Mouse (Mus musculus): ENCODE results near the gene Ccdc30. TPM values are rescaled to one million over a fixed set of nuclear protein-coding genes. Genes with fewer than 3 reads are reported as not detected.

The Ccdc30 gene
- 10 to 100 TPM; 16.3 to 16.9 TPM for total RNA-seq (2021)

DNA sequence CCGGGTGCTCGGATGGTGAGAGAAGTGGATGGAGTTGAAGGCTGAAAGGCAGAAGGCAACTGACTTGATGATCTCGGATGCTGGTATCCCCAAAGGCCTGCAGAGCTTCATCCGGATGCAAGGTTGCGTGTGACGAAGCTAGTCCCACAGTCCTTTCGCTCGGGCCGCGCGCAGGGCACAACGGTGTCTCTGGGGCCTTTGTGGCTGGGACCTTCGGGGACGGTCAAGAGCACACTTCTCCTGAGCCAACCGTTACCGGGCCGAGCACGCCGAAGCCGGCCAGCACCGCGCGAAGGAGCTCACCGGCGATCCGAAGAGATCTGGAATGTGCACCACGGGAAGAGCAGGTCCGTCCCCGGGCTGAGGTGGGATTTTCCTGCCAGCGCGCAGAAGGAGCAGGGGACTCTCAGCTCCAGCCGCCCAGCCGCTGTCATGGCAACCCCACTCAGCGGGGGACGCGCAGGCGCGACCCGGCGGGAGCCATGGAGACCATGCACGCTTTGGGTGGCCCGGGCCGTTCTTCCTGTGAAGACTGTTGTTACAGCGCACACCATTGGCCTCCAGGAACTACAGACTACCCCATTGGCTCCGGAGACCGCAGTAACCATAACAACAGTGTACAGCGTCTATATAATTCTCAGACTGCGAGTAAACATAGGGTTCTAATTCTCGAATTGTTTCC is at the start of gene Ccdc30:
Ccdc30 (minus strand) TSS at position 450 of the 682 bp plus-strand sequence.
- intact Hi-C loops (cut with DNase I), result no loop called here

DNA sequence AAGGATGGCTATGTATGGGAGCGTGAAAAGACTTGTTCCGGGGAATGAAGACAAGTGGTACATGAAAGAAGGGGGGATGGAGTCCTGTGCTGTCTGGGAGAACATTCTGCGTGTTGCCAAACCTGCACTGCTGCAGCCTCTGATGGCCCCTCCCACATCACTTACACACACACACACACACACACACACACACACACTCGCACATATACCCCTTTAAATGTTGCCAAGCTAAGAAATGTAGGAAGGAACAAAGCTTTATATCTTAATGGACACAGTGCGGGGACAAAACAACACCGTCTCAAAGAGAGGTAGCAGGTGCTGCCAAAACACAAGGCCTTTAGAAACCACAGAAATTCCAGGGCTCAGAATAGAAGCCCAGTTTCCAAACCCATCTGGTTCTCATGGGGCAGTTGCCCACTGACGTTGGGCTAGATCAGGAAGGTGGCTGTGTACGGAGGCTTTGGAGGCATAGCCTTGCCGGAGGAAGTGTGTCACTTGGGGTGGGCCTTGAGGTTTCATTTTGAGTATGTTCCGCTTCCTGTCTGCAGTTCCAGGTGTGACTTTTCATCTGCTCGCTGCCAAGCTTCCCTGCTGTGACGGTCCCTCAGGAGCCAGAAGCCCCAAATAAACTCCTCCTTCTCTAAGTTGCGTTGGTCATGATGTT is 48.6 kb upstream of the Ccdc30 start:
- intact Hi-C loops (cut with DNase I), result loop anchor here (5.0 to 10.0 kb wide), 2 partner anchors 42 to 219 kb away; partner anchors contain the start of genes Ppcs and Zmynd12
- DNase-seq (ENCODE audit: low spot score in 2 of 2), result no peak

More for the DNA sequence above, at the start of gene Ccdc30:
- peak; percentile 96 to 98 for DNase-seq (ENCODE audit: low spot score in 2 of 2)

DNA sequence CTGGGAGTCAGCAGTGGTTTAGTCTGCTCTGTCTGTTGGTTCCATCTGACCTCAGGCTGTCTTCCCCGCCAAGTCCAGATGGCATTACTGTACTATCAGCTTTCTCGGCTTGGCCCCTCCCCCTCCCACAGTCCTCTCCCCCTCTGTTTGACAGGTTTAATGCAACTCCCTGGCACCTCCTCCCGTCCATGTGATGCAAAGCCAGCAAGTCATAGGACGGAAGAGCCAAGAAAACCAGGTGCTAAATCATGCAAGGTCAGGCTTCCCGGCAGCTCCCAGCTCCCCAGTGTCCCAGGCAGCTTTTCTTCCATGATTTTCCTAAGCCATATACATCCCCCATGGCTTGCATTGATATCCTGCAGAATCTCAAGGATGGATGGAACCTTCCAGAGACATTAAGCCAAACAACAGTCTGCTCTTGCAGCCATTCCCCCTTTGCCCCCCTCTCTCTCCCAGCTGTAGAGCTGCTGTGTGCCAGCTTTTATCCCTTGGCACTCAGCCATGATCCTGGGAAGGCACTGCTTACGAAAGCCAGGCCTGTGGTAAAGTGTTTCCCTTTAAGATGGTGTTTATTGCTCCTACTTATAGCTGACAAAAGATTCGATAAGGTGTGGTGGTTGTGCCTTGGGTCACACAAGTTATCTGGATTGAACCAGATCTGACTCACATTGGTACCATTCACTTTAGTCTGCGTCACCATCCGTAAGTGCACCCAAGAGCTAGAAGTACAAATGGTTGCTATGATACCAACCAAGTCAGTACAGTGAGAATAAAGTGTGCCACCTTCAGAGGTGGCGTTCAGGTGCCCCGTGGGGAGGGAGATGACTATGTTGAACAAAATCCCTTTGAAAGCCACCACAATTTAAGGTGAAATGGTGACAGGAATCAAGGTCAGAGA is 47.8 kb upstream of the Ccdc30 start:
- intact Hi-C loops (cut with DNase I), result loop anchor here (5.0 to 10.0 kb wide), 2 partner anchors 41 to 218 kb away; partner anchors contain the start of genes Ppcs and Zmynd12

DNA sequence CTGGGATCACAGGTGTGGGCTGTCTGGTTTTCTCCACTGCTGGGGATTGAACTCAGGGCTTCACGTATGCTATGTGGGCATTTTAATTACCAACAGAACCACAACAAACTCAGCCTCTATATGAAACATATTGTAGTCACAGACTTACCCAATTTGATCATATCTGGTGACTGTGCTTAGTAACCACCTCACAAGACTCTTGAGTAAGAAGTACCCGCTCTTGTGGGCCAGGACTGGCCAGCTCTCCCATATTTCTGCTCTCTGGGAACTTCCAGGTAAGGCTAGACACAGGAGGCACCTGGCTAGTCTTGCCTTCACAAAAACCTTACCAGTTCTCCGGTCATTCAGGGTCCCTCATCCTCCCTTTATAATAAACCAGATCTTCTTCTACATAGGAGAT is 47.1 kb upstream of the Ccdc30 start:
- intact Hi-C loops (cut with DNase I), result loop anchor here (5.0 to 10.0 kb wide), 2 partner anchors 40 to 218 kb away; partner anchors contain the start of genes Ppcs and Zmynd12
- DNase-seq (ENCODE audit: low spot score in 2 of 2), result no peak

More for the DNA sequence above, 47.8 kb upstream of the Ccdc30 start:
- DNase-seq (ENCODE audit: low spot score in 2 of 2), result peak in 1 of 2 experiments; percentile 16

DNA sequence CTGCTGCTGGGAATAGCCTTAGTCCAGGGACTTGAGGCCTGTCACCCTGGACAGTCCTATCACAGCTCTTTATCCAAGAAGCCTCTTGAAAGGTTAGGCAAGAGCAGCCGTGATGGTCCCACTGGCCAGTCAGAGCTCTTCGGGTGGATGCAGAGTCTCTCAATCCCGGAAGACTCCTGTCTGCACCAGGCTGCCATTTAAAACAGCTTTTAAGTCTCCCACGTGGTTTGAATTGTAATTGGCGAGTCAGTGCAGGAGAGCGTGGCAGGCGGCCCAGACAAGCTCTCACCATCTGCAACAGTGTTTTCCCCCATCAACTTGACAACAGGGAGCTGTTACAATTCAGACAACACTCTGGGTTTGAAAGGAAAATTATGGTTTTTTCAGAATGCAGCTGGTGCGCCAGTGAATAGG is 45.4 kb upstream of the Ccdc30 start:
- intact Hi-C loops (cut with DNase I), result loop anchor here (5.0 to 10.0 kb wide), 2 partner anchors 38 to 216 kb away; partner anchors contain the start of genes Ppcs and Zmynd12
- DNase-seq (ENCODE audit: low spot score in 2 of 2), result peak; percentile 81 to 96

DNA sequence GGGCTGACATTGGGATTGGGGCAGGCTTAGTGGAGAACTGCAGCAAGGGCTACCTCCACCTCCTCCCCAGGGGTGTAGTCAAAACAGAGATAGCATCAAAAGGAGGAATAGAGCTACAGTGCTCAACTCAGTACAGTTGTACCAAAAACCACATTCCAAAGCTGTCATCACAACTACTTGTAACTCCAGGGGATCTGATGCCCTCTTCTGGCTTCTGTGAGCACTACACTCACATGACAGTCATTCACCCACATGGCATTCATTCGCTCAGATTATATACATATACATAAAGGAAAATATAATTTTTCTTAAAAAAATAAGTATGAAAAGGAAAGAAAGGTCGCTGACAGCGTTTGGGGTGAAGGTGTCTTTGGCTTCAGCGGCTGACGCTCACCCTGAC is 45.0 kb upstream of the Ccdc30 start:
- peak in 1 of 2 experiments; percentile 44 for DNase-seq (ENCODE audit: low spot score in 2 of 2)

DNA sequence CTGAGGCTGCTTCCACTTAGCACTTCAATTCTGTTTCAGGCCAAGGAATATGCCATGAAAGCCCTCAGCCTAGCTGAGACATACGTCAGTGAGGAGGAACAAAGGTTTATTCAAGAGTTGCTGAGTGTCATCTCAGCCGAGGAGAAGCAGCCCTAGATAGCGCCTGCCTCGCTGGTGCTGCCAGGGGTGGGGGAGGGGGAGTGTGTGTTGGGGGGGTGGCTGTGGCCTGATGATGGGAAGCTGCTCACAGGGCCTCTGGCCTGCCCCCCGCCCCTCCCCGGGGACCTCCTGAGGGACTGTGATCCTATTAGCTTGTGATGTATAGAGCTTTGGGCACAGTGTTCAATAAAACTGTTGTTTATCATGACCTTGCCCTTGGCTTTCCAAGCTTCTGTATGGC is 38.2 kb upstream of the Ccdc30 start:
- intact Hi-C loops (cut with DNase I), result no loop called here
- DNase-seq (ENCODE audit: low spot score in 2 of 2), result no peak

More for the DNA sequence above, 45.0 kb upstream of the Ccdc30 start:
- intact Hi-C loops (cut with DNase I), result loop anchor here (5.0 to 10.0 kb wide), 2 partner anchors 38 to 215 kb away; partner anchors contain the start of genes Ppcs and Zmynd12

DNA sequence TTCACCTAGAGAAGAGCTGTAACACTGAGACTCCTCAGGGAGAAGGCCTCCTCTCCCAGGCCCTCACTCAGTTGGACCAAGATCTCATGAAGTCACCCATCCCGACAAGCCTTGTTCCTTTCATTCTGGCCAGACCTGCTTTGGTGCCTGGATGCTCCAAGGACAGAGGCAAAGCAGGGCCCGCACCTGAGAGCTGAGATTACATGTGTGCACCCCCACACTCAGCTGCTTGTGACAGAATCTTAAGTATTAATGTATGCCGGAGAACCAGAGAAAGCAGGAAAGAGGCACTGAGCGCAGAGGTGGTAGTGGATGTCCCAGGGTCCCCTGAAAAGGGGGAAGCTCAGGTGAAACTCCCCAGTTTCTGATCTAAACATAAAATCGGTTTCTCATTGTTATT is 37.8 kb upstream of the Ccdc30 start:
- DNase-seq (ENCODE audit: low spot score in 2 of 2), result no peak
- intact Hi-C loops (cut with DNase I), result no loop called here

DNA sequence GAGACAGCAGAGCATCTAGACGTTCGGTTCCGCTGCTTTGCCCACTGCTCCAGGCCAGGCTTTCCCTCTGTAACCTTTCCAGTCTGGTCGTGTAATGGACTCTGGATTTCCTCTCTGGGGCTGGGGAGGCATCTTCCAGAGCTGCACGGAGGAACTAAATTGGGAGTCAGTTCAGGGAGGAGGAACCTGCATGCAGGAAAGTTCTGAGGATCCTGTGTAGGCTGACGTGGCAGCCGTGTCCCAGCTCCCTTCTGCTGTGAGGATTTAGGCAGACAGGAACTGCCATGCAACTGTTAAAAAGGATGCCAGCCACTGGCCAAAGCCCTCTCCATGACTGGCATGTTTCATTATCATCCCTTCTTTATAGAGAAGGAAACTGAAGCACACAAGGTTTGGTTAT is 35.1 kb upstream of the Ccdc30 start:
- intact Hi-C loops (cut with DNase I), result no loop called here
- no peak for DNase-seq (ENCODE audit: low spot score in 2 of 2)

DNA sequence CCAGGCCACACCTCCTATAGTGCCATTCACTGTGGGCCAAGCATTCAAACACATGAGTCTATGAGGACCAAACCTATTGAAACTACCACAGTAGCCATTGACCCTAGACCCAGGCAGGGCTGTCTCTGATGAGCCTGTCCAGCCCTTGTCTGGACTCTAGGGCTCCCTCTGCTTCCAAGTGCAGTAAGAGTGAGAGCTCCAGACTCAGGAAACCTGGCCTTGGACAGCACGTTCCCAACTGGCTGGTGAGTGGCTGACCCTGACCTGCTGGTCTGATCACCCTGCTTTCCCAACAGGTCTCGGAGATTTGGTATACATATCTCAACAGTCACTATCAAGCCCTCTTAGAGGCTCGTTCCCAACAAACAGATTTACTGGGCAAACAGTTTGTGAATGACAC is 32.5 kb upstream of the Ccdc30 start:
- intact Hi-C loops (cut with DNase I), result no loop called here
- no peak for DNase-seq (ENCODE audit: low spot score in 2 of 2)

DNA sequence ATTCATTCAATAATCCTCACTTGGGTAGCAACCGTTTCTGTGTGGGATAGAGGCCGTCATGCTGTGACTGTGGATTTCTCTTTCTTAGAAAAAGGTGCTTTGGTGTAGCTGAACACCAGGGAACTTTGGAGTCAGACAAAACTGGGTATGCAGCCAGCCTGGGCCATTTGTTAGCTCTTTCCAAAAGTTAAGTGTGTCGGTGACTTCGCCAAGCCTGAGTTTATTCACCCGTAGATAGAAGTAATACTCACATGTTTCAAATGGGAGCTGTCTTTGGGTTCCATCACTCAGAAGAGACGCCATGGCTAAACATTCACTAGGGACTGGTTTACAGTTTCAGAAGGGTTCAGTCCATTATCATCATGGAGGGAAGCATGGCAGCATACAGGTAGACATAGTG is 31.9 kb upstream of the Ccdc30 start:
- DNase-seq (ENCODE audit: low spot score in 2 of 2), result no peak
- intact Hi-C loops (cut with DNase I), result no loop called here

DNA sequence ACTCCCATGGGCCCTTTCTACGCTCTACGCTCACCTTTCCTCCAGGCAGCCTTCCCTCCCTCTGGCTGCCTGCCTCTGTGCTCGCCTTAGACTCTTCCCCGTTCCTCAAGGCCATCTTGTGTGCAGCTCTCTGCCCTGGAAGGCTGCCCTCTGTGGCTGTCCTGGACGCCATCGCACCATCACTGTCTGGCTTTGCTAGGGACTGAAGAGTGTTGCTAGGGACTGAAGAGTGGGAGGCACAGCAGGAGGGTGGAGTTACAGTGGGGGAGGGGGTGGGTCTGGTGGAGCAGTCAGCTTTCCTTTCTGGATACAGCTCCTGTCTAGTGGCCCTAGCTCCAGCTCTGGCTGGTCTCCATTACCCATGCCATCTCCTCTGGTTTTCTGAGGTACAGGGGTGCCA is 27.2 kb upstream of the Ccdc30 start:
- DNase-seq (ENCODE audit: low spot score in 2 of 2), result no peak
- intact Hi-C loops (cut with DNase I), result no loop called here

DNA sequence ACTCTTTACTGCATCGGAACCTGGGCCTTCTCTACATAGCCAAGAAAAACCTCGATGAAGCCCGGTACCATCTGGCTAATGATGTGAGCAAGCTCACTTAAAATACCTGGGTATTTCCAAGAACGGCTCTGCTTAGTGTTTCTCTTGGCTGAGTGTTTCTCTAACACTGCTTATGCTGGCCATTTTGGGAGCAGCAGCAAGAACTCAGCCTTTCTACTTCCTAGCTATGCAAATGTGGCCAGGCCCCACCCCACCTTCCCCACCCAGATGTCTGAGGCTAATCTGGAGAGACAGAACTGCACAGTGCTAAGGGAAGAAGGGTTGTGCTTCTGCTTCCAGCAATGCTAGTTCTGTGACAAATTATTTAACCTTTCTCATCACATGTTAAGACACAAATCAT is 26.5 kb upstream of the Ccdc30 start:
- intact Hi-C loops (cut with DNase I), result no loop called here
- peak in 1 of 2 experiments; percentile 53 for DNase-seq (ENCODE audit: low spot score in 2 of 2)

DNA sequence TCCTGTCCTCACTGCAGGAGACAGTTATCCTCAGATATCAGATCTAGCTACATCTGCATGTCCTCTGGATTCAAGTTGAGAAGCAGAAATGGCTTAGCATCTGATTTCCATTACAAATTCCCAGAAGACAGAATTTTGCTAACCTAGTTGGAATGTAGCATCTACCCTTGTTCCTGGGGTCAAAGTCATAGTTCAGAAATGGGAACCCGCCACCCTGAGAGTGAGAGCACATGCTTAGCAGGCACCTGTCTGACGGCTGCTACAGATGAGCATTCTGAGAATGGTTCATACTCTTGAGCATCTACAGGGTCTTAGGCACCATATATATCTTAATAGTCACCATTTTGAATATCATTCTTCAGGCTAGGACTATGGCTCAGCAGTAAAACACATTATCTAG is 22.6 kb upstream of the Ccdc30 start:
- intact Hi-C loops (cut with DNase I), result no loop called here
- DNase-seq (ENCODE audit: low spot score in 2 of 2), result no peak

DNA sequence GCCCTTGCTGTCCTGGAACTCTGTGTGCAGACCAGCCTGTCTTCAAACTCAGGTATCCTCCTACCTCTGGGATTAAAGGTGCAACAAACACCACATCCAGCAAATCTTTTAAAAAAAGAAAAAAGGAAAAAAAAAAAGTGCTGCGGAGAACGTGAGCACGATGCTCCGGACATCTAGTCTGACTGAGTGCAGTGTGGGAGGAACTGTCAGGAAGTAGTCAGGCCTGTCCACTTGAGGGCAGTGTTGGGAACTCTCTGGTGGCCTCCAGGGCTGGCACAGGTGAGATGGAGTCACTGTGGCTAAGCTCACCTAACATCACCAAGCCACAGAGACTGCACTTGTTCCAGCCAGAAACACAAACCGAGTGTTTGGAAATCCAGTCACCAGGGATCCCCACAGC is 15.4 kb upstream of the Ccdc30 start:
- peak; percentile 42 to 51 for DNase-seq (ENCODE audit: low spot score in 2 of 2)
- intact Hi-C loops (cut with DNase I), result loop anchor here (5.0 kb wide), 1 partner anchor 62 kb away; the partner anchor contains the start of gene Rimkla

DNA sequence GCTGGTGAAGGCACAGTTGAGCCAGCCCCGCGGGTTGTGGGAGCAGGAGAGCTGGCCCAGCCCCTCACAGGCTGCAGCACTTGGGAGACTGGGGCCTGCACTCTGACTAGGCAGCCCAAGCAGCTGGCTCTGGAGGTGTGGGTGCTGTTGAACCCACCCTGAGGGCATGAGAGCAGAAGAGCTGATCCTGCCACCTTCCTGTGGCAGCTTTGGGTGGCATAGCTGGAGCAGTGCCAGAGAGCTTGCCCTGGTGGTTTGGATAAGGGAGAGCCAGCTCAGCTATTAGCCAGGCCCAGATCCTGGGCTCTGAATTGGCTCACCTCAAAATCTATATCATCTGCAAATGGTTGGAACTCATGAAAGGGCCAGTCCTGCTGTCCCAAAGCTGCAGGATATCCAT is 12.4 kb upstream of the Ccdc30 start:
- intact Hi-C loops (cut with DNase I), result no loop called here
- DNase-seq (ENCODE audit: low spot score in 2 of 2), result no peak

DNA sequence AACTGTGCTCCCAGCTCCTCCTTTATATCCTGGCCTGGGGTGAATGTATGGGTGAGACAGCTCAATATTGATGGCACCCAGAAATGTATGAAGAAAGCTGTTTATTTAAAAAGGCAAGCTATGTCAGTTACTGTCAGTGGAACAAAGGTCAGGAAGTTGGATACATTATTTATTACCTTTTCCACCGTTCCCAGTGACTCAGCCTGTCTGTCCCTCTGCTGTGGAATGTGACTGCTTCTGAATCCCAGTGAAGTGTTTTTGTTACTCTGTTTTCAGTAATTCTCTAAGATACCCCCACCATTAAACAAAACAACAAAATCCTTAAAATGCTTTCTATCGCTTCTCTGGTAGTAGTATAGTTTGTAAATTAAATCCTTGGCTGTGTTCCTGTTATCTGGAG is 10.3 kb upstream of the Ccdc30 start:
- no peak for DNase-seq (ENCODE audit: low spot score in 2 of 2)
- intact Hi-C loops (cut with DNase I), result no loop called here

DNA sequence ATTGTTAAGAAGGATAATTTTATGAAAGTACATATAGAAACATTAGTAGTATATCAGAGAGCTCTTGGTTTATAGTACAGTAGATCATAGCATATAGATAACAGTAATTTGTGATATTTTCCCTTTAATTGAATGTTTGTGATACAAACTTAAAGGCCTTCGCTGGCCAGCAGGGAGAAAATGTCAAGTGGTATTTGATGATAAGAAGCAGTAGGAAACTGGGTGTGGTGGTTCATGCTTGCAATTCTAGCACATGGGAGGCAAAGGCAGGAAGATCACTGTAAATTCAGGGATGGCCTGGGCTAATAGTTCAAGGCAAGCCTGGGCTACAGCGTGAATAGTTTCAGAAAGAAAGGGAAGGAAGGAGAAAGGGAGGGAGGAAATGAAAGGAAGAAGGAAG is 9.8 kb upstream of the Ccdc30 start:
- no peak for DNase-seq (ENCODE audit: low spot score in 2 of 2)
- intact Hi-C loops (cut with DNase I), result no loop called here

DNA sequence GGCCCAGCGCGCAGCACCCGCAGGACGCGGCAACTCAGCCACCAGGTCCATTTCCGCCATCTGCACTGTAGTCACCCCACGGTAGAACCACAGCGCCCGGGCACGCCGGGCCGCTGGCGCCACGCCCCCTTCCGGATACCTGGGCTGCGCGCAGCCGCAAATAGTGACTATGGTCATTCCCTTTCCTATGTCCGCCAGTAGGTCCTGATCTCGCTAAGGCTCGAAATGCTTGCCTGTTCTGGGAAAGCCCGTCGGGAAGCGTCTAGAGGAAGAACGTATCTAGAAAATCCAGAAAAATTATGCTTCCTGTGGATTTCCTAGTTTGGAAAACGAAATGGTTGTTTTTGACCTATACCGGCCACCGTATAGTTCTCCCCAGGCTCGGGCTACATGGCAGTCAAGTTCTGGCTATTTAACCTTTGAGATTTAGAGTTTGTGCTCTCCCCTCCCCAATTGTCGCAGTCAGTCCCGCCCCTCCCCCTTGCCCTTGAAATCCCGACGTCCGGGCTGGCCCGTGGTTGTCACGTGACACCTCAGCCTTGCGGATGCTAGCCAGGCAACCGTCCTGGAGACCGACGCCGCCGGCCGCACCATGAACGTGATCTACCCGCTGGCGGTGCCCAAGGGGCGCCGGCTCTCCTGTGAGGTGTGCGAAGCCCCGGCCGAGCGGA is 7.1 kb upstream of the Ccdc30 start, which contains the start of the genes Ppcs and Zmynd12:
Ppcs (minus strand) TSS at position 127 of the 671 bp plus-strand sequence.
Zmynd12 (plus strand) TSS at position 521 of the 671 bp plus-strand sequence.
- DNase-seq (ENCODE audit: low spot score in 2 of 2), result peak; percentile 87 to 91
- intact Hi-C loops (cut with DNase I), result loop anchor here (5.0 kb wide), 2 partner anchors 40 to 115 kb away; partner anchors contain the start of genes Foxj3 and Frg2f1
